Mouse (Mus musculus) heart, postnatal 36 days (tissue): ENCODE data around the gene Cdc42se1. TPM values are rescaled to one million over a fixed set of nuclear protein-coding genes. Genes with fewer than 3 reads are reported as not detected.

Source experiments
- DNase-seq, 2 experiments: peaks; one replicate each; pipeline ENCODE4 v3.0.0; 2021 to 2022
- intact Hi-C: fragments of 180-260 bp; cut with DNase I; formaldehyde crosslinking; loops from one replicate; pipeline ENCODE4 v1.15.1; 2025
- total RNA-seq, 2 experiments: library from RNA; stranded (reverse); gene quantifications; 2 replicates each; pipeline ENCODE4 v1.2.3; 2021

Cdc42se1 gene
- total RNA-seq, 2 experiments from 2014 or later: 20.4 to 22.8 TPM

DNA sequence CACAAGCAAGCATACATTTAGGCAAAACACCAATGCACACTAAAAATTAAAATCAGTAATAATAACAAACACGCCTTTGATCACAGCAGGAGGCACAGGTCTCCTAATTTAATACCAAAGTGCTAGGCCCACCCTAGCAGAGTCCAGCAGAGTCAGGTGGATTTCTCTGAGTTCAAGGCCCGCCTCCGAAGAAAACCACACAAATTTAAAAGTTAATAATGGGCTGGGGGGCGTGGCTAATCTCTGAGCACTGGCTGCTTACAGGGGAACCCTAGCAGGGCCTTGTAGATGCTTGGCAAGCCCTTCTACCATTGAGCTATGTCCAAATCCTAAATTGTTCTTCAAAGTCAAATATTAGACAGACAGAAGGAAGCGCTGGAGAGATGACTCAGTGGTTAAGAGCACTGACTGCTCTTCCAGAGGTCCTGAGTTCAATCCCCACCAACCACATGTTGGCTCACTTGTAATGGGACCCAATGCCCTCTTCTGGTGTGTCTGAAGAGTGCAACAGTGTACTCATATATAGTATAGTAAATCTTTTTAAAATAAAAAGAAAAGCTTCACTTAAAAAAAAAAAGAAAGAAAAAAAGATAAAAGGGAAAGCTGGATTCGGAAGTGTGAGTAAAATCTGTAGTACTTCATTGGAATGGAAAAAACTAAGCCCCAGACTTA is 9.9 kb upstream of the Cdc42se1 start:
- intact Hi-C loops: loop anchor here (5.0 kb wide), 1 partner anchor 64 kb away; the partner anchor contains the start of genes Mindy1 and Prune1

DNA sequence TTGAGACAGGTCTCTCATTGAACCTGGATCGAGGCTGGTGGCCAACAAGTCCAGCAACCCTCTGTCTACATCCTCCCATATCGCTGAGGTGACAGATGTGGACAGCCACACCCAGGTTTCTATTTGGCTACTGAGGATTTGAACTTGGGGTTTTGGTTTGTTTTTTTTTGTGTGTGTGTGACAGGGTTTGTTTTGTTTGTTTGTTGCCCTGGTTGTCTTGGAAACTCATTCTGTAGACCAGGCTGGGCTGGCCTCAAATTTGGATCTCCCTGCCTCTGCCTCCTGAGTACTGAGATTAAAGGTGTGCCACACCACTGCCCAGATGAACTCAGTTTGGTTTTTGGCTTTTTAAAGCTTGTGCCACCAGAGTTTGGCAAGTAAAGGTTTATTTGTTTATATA is 5.5 kb upstream of the Cdc42se1 start:
- intact Hi-C loops: no loop called here
- DNase-seq: no peak

More for the DNA sequence above, 9.9 kb upstream of the Cdc42se1 start:
- DNase-seq: no peak

DNA sequence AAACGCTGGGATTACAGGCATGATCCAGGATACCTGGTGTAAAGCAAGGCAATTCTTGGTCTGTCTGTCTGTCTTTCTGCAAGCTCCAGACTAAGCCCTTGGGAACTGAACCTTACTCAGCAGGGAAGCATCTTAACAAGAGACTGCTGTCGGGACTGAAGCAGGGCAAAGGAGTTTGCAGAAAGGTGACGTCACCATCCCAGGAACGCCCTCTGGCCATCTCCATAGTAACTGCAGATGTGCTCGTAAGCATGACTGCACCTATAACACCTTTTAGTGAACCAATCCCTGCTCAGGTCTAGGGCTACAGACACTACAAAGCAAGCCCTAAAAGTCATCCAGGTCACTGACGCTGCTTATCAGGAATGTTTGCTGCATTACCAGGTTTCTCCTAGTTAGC is 4.2 kb upstream of the Cdc42se1 start:
- no peak for DNase-seq
- intact Hi-C loops: no loop called here

DNA sequence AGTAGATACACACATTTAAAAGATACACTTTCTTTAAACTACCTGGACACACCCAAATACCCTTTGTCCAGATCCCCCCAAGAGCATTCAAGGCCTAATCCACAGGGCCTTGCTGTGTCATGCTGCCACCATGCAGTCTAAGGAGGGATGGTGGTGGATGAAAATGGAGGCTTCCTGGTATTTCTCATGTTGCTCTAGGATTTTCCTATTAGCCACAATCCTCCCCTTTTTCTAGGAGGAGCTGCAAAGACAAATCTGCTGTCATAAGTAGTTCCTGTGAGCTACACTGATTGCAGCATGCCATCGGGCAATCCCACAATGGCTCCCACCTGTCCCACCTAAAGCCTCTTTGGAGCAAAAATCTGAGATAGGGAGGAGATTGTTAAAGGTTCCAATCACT is 1.3 kb upstream of the Cdc42se1 start:
- intact Hi-C loops: loop anchor here (5.0 kb wide), 1 partner anchor 90 kb away; no protein-coding TSS in a partner anchor
- no peak for DNase-seq

GRCm38 (mm10) chr3:95228894-95229780 is 605 bp downstream of the Cdc42se1 start:
- intact Hi-C loops: loop anchor here (1.0 to 5.0 kb wide), 2 partner anchors 12 to 88 kb away; partner anchors contain the start of gene Gabpb2
- peak; percentile 42 to 50 for DNase-seq

- DNase-seq: peak; percentile 57 to 77
- intact Hi-C loops: loop anchor here (5.0 kb wide), 1 partner anchor 87 kb away; no protein-coding TSS in a partner anchor
Observed at GRCm38 (mm10) chr3:95229781-95230494, 1.4 kb downstream of the Cdc42se1 start.

- DNase-seq: peak; percentile 26 to 34
- intact Hi-C loops: no loop called here
Observed at GRCm38 (mm10) chr3:95230495-95231297, 2.2 kb downstream of the Cdc42se1 start.

- intact Hi-C loops: no loop called here
- DNase-seq: no peak
Observed at GRCm38 (mm10) chr3:95231298-95232221, 3.0 kb downstream of the Cdc42se1 start, which contains the start of gene Mllt11. Gene Mllt11, minus strand, starts transcription at chr3:95232171.

- peak in 1 of 2 experiments; percentile 12 for DNase-seq
- intact Hi-C loops: no loop called here
Observed at GRCm38 (mm10) chr3:95232771-95233170, 4.2 kb downstream of the Cdc42se1 start.

DNA sequence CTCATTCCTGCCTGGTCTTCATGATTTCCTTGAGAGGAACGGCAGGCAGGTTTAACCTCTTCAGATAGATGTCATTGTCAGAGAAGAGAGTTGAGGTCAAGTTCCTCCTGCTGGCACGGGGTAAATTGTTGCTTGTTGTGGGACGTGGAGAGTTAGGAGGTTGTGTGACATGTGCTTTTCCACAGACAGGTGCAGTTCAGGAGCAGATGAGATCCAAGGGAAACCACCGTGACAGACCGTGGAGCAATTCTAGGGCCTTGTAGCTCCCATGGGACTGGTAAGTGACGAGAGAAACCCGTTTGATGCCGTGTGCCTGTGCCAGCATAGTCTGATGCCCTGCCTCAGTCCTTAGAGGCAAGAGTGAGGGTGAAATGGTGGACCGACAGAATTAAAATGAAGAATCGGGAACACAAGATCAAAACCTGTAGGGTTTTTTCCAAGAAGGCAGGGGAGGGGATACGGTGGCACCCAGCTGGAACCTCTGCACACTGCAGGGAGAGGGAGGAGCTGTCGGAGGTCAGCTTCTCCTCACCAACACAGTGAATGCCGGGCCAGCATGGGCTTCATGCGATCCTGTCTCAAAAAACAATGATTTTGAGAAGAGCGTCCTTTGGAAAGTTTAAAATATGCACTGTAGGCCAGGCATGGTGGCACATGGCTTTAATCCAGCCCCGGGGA is 4.9 kb downstream of the Cdc42se1 start:
- intact Hi-C loops: no loop called here

GRCm38 (mm10) chr3:95235386-95236301 is 7.1 kb downstream of the Cdc42se1 start:
- DNase-seq: no peak
- intact Hi-C loops: no loop called here

More for the DNA sequence above, 4.9 kb downstream of the Cdc42se1 start:
- DNase-seq: no peak

- intact Hi-C loops: no loop called here
- DNase-seq: no peak
Observed at GRCm38 (mm10) chr3:95237541-95238099, 9.1 kb downstream of the Cdc42se1 start.

DNA sequence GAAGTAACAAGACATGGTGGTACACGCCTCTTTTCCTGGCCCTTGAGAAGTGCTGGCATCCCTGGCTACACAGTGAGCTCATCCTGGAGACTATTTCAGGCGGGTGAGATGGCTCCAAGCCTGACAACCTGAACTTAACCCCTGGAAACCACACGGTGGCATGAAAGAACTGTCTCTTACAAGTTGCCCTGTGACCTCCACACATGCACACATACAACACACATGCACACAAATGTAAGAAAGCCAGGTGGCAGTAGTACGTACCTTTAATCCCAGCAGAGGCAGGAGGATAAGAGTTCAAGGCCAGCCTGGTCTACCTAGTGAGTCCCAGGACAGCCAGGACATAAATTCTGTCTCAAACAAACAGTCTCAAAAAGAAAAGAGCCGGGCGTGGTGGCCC is 10.5 kb downstream of the Cdc42se1 start:
- DNase-seq: no peak
- intact Hi-C loops: no loop called here

DNA sequence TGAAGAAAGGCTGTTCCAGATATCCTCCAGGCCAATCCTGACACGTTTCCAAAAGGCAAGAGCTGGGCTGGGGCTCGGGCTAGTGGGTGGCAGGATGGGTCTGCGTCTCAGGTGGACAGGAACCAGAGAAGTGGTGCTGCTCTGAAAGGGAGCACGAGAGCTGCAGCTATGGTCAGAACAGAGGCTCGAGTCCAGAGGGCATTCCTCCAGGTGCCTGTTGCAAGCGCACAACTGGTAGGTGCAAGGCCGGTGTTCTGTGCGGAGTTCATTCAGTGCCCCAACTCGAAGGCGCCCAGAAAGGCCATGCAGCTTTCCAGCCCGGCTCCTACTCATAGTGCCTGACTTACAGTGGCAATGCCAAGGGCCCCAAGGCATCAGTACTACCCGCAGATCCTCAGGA is 11.4 kb downstream of the Cdc42se1 start:
- intact Hi-C loops: no loop called here

DNA sequence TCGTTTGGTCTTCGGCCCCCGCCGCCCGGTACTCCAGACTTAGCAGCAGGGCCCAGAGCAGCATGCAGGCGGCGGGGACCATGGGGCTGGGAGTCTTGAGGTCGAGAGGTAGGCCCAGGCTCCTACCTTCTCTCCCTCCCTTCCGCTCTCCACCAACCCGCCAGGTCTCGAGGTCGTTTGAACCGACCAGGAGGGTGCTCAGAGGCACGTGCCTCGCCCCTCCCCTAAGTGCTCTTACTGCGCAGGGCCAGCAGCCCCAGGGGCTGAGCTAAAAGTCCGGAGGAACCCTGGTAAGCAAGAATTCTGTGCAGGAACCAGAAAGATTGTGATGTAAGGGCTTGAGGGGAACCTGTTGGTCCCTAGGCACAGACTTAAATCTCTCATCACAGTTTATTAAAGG is 12.4 kb downstream of the Cdc42se1 start:
- DNase-seq: no peak
- intact Hi-C loops: no loop called here

More for the DNA sequence above, 11.4 kb downstream of the Cdc42se1 start:
- DNase-seq: no peak

GRCm38 (mm10) chr3:95241498-95241897 is 13.0 kb downstream of the Cdc42se1 start, which contains the start of gene Gm128:
Gene Gm128, minus strand, starts transcription at chr3:95241598.
- no peak for DNase-seq
- intact Hi-C loops: no loop called here

DNA sequence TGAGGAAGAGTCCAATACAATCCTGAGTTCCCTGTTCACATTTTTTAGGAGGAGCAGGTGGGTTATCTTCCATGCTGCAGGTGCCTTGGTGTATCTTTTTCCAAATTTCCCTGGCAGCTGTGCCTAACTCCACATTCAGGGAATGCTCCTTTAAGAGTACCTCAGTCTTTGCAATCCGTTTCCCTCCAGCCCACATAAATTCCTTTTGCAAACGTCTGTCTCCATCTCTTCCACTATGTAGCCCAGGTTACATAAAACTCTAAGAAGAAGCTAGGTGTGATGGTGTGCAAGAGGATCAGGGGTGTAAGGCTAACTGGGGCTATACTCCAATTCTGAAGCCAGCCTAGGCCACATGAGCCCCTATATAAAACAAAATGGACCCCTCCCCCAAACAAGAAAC is 14.6 kb downstream of the Cdc42se1 start:
- intact Hi-C loops: no loop called here
- DNase-seq: no peak
